Mouse (Mus musculus) liver, embryonic 16.5 days (tissue): ENCODE data around the gene Osbpl3. TPM values are rescaled to one million over a fixed set of nuclear protein-coding genes. Genes with fewer than 3 reads are reported as not detected.

ENCODE experiments used
- ATAC-seq: fragments of 200-750 bp; cut with Nextera tagmentation; 2 replicates; pipeline ENCODE4 v1.8.0; 2017; ENCODE audit warnings: low read depth, mild to moderate bottlenecking, moderate number of reproducible peaks, moderate library complexity
- H3K27ac ChIP-seq: fragments of 300-500 bp; sonication (generic); 2 replicates; pipeline ENCODE4 v1.5.1; 2014; ENCODE audit warnings: mild to moderate bottlenecking, low read length
- H3K27me3 ChIP-seq: fragments of 300-500 bp; sonication (generic); 2 replicates; pipeline ENCODE4 v1.6.1; 2014; ENCODE audit warnings: low read depth, low read length, mixed read lengths; ENCODE audit not compliant: control insufficient read depth, insufficient read depth
- H3K36me3 ChIP-seq: fragments of 300-500 bp; sonication (generic); 2 replicates; pipeline ENCODE4 v1.6.1; 2014; ENCODE audit warnings: mild to moderate bottlenecking; ENCODE audit not compliant: control insufficient read depth, insufficient read depth
- H3K4me1 ChIP-seq: fragments of 300-500 bp; sonication (generic); 2 replicates; pipeline ENCODE4 v1.6.1; 2014; ENCODE audit warnings: low read depth, low read length, mixed read lengths; ENCODE audit not compliant: control insufficient read depth
- H3K4me2 ChIP-seq: fragments of 300-500 bp; sonication (generic); 2 replicates; pipeline ENCODE4 v1.6.1; 2014; ENCODE audit warnings: low read depth, low read length, mixed read lengths
- H3K4me3 ChIP-seq: fragments of 300-500 bp; sonication (generic); 2 replicates; pipeline ENCODE4 v1.5.1; 2014; ENCODE audit warnings: low read depth, mild to moderate bottlenecking, low read length
- H3K9ac ChIP-seq: fragments of 300-500 bp; sonication (generic); 2 replicates; pipeline ENCODE4 v1.6.1; 2014; ENCODE audit warnings: low read depth, low read length
- H3K9me3 ChIP-seq: fragments of 300-500 bp; sonication (generic); replicated peaks from 2 replicates; pipeline ENCODE4 v1.6.1; 2016; ENCODE audit warnings: low read length; ENCODE audit not compliant: control insufficient read depth
- WGBS: fragments of 180-500 bp; shearing (Covaris S2); extraction: QIAGEN DNeasy Blood & Tissue Kit; methylation state at CpG from one replicate; pipeline ENCODE4 v1.1.7; 2014; ENCODE audit not compliant: insufficient replicate concordance; 5-methylcytosine and 5-hydroxymethylcytosine counted together
- polyA plus RNA-seq: library from polyadenylated mRNA; unstranded; fragments of >200 nt; fragmentation: Nextera tagmentation; extraction: Ambion mirVana; gene quantifications from 2 replicates; pipeline ENCODE4 v1.2.1, GENCODE M21; 2015

Osbpl3 gene
- polyA plus RNA-seq, 1 experiment from 2014 or later, result 0.60 TPM

DNA sequence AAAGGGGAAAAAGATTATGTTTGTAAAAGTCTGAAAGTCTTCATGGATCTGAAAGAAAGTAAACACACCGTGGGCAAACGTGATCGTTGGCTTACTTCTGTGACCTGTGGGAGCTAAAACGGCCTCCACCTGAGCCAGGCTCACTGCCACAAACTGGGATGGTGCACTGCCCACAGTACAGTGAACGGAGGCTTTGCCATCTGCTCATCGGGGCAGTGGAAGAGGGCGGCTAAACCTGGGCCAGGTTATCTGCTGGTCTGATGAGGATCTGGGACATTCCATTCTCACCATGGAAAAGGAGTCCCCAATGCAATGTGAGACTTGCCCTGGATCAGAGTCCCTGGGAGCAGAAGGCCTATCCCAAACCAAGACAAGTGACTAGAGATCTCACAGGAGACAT, 89.7 kb downstream of the Osbpl3 start:
- no peak for ATAC-seq
- Histone ChIP-seq H3K4me3 (no peak overlapping the region), H3K9ac (no peak overlapping the region), H3K4me2 (no peak overlapping the region), H3K9me3 (no peaks in the 10 kb centered on the region), H3K36me3 (no peaks in the 10 kb centered on the region), H3K4me1 (no peaks in the 10 kb centered on the region), H3K27me3 (no peaks in the 10 kb centered on the region), H3K27ac (no peak overlapping the region)
- 70% methylated on average over 7 of the region's 7 CpGs for WGBS

DNA sequence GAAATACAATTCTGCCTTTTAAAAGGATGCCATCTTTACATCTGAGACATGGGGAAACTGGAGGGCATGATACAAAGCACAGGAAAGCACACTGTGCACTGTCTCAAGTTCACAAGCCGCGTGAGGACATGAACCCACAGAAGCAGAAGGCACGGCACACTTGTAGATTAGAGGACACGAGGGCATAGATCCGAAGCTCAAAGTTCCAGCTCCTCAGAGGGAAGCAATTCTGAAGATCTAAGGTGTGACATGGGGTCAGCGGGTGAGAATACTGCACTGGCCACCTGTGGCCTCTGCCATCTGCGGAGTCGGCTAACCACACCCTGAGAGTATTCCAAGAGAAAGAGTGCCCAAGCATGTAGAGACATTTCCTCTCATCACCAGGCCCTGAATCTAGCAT, 91.6 kb downstream of the Osbpl3 start:
- H3K36me3 ChIP-seq, result no peaks in the 10 kb centered on the region
- 76% methylated on average over 8 of the region's 8 CpGs for WGBS
- no peak for ATAC-seq

DNA sequence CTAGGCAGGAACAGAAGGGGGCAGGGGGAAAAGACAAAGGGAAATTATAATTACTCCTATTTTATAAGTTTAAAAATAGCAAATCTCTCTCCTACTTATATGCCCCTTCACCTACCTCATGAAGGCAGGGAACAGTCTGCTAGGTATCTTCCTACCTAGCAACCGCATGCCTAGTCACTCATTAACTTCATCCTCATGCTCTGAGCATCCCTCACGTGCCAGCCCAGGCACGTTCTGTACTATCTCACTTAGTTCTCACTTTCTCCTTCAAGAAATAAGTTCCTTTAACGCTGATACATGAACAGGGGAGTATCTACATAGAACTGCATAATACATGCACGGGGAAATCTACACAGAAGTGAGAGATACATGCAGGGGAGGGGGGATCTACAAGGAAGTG, 92.6 kb downstream of the Osbpl3 start:
- Histone ChIP-seq H3K9me3 (no peaks in the 10 kb centered on the region), H3K27ac (no peak overlapping the region), H3K4me3 (no peak overlapping the region), H3K4me1 (no peaks in the 10 kb centered on the region), H3K27me3 (no peaks in the 10 kb centered on the region), H3K9ac (no peak overlapping the region), H3K36me3 (no peaks in the 10 kb centered on the region), H3K4me2 (no peak overlapping the region)
- ATAC-seq, result no peak
- 69% methylated on average over 5 of the region's 5 CpGs for WGBS

More for the DNA sequence above, 91.6 kb downstream of the Osbpl3 start:
- Histone ChIP-seq H3K4me1 (no peaks in the 10 kb centered on the region), H3K9me3 (no peaks in the 10 kb centered on the region), H3K4me3 (no peak overlapping the region), H3K27ac (no peak overlapping the region), H3K9ac (no peak overlapping the region), H3K27me3 (no peaks in the 10 kb centered on the region), H3K4me2 (no peak overlapping the region)

DNA sequence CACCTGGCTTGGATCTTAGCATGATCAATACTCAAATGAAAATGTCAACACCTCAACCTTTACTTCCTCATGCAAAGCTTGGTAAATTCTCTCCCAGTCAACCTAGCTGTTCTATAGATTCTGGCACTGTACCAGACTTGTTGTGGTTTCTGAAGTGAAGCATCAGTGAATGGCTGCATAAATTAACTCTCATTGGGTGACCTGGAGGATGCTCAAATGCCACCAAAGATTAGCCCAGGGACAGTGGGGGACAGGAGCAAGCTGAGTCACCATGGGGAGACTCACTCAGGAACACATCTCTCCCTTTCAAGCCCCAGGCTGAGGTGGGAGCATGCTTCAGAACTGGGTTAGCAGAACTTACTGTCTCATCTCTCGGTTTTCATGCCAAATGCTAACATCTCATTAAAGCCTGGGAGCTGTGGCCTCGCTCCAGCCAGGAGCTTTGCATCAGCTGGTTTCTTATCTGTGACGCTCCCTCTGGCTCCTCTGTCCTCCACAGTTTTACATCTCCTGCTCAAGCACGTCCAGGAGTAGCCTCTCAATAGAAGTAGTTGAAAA, 93.2 kb downstream of the Osbpl3 start:
- 53% methylated on average over 4 of the region's 4 CpGs for WGBS
- H3K9ac ChIP-seq, result no peak overlapping the region
- H3K4me2 ChIP-seq, result no peak overlapping the region
- no peaks in the 10 kb centered on the region for H3K27me3 ChIP-seq
- H3K27ac ChIP-seq, result no peak overlapping the region
- no peaks in the 10 kb centered on the region for H3K36me3 ChIP-seq
- no peaks in the 10 kb centered on the region for H3K9me3 ChIP-seq
- H3K4me3 ChIP-seq, result no peak overlapping the region
- no peaks in the 10 kb centered on the region for H3K4me1 ChIP-seq
- no peak for ATAC-seq

DNA sequence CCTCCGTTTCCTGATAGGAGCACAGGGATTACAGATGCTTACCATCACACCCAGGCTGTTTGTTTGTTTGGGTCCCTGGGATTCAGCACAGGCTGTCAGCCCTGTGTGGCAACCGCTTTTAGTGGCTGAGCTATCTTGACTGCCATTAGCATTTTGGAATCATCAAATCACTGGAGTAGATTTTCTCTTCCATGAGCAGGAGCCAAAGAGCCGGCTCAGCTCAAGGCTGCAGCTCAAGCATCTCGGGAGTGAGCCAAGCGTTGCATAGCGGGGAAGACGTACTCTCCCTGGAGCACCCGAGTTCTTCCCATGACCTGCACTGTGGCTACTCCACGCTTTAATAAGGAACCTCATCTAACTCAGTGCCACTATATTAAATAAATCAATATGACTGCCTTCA, 93.8 kb downstream of the Osbpl3 start:
- H3K27ac ChIP-seq, result no peak overlapping the region
- no peak overlapping the region for H3K4me2 ChIP-seq
- H3K9me3 ChIP-seq, result no peaks in the 10 kb centered on the region
- no peak overlapping the region for H3K4me3 ChIP-seq
- H3K36me3 ChIP-seq, result no peaks in the 10 kb centered on the region
- WGBS, result 71% methylated on average over 9 of the region's 9 CpGs
- no peaks in the 10 kb centered on the region for H3K27me3 ChIP-seq
- H3K9ac ChIP-seq, result no peak overlapping the region
- H3K4me1 ChIP-seq, result no peaks in the 10 kb centered on the region
- no peak for ATAC-seq

DNA sequence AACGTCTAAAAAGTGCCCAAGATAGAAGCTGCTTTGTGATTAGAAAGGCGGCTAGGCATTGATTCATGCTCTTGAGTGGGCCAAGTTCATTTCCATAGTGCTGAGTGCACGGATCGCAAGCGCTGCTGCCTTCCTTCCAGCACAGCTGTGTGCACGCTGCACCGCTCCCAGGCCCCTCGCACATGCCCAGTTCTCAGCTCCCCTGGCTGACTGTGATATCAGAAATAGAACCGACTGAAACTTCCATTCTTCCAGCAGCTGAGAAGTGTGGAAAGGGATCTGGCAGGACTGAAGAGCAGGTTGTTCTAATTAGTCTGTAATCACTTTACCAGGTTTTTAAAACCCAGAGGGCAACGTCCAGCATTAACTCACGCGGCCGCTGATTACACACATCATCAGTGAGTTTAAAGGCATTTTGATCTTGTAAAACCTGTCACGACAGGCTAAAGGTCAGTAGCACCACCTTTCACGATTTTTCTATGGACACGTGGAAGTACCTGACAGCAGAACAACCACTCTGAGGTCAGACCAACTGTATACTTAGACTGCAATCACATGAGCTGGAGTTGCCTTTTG, 97.8 kb downstream of the Osbpl3 start:
- Histone ChIP-seq H3K9me3 (no peaks in the 10 kb centered on the region), H3K27ac (no peak overlapping the region), H3K4me1 (no peaks in the 10 kb centered on the region), H3K27me3 (no peaks in the 10 kb centered on the region), H3K4me2 (no peak overlapping the region), H3K4me3 (no peak overlapping the region), H3K9ac (no peak overlapping the region), H3K36me3 (no peaks in the 10 kb centered on the region)
- WGBS, result 66% methylated on average over 16 of the region's 16 CpGs
- no peak for ATAC-seq

DNA sequence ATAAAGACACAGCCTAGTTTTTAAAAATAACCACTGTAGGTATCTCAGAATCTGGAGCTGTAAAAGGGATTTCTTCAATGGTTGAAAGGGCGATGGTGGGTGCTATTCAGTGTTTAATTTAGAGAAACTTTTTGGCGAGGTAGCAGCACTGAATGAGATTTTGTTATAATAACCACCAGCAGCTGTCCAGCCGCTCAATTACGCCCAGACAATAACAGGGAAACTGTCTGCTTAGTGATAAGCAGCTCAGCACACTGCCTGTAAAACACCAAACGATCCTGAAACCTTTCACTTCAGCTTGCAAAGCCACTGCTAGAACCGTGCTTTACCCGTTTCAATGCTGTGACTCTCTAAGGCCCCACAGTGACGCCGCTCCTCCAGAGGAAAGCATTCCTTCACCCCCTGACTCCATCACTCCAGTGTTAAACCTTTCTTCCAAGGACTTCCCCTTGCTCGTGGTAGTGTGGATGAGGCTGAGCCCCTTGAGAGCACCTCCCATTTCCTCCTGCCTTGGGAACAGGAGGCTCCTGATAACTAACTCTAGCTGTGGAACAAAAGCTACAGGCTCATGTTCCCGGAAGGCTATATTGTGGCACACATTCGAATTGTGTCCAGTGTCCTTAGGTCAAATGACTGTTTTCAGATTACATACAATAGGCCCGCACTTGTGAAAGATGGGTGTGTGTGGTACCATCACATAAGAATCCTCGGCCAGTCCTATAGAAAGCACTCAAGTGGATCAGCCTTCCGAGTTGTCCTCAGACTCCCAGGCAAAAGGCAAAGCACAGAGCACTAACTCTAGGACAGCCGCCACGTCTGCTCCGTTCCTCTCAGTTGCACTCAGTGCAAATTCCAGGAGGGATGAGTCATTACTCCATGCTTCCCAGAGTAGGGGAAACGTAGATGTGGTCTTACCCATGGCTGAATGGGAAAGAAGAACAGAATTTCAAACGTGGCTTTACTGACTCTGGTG, 101.0 kb downstream of the Osbpl3 start:
- H3K9ac ChIP-seq, result no peak overlapping the region
- WGBS, result 40% methylated on average over 20 of the region's 20 CpGs
- H3K36me3 ChIP-seq, result no peaks in the 10 kb centered on the region
- H3K9me3 ChIP-seq, result no peaks in the 10 kb centered on the region
- H3K4me1 ChIP-seq, result no peaks in the 10 kb centered on the region
- H3K27ac ChIP-seq, result no peak overlapping the region
- H3K4me2 ChIP-seq, result no peak overlapping the region
- H3K4me3 ChIP-seq, result no peak overlapping the region
- H3K27me3 ChIP-seq, result no peaks in the 10 kb centered on the region
- peak; percentile 41; the same call in 1 of the 2 replicates for ATAC-seq

DNA sequence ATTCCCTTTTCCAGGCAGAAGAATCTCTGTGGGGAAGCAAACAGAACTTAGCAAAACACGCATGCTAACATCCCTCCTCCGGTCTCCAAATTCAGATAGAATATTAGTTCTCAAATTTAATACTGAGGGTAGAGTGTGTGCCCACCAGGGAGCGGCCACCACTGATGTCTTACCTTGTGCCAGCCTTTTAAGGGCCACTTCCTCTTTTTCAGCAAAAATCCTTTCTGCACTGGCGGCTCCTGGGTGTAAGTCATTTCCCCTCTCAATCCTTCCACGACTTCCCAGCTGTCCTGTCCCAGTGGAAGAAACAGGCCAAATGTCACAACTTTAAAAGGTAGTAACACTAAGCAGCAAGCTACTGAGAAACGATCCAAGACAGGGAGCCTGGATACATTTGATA, 103.2 kb downstream of the Osbpl3 start:
- 31% methylated on average over 6 of the region's 6 CpGs for WGBS
- Histone ChIP-seq H3K4me2 (no peak overlapping the region), H3K4me1 (no peaks in the 10 kb centered on the region), H3K9me3 (no peaks in the 10 kb centered on the region), H3K9ac (no peak overlapping the region), H3K27me3 (no peaks in the 10 kb centered on the region), H3K36me3 (no peaks in the 10 kb centered on the region), H3K27ac (no peak overlapping the region), H3K4me3 (no peak overlapping the region)
- ATAC-seq, result no peak

DNA sequence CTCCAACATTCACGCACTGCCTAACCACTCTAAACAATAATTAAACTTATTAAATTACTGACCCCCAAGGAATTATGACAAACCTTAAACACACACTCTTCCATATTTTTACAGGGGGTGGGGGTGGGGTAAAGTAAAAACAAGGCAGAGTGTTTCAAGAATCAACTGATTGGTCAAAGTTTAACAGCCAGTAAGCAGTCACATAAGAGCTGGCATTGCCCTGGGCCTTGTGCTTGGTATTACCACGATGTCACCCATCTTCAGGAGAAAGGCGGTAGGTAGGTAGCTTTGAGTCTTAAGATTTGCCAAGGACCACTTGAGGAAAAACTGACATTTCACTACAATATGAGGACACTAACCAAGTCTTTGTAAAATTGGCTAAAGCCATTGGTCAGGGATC, 105.1 kb downstream of the Osbpl3 start:
- no peak overlapping the region for H3K4me3 ChIP-seq

More for the DNA sequence above, 105.1 kb downstream of the Osbpl3 start:
- Histone ChIP-seq H3K4me1 (no peaks in the 10 kb centered on the region), H3K27ac (no peak overlapping the region), H3K9me3 (no peaks in the 10 kb centered on the region), H3K9ac (no peak overlapping the region), H3K27me3 (no peaks in the 10 kb centered on the region), H3K36me3 (no peaks in the 10 kb centered on the region), H3K4me2 (no peak overlapping the region)
- WGBS, result 72% methylated on average over 3 of the region's 3 CpGs
- ATAC-seq, result no peak
